Mouse (Mus musculus) heart, embryonic 14.5 days (tissue): ENCODE results near the gene Hnrnpa2b1. TPM values are rescaled to one million over a fixed set of nuclear protein-coding genes. Genes with fewer than 3 reads are reported as not detected.
A peak's percentile ranks its signal among the peaks of the same experiment; 100 is the strongest.

Source experiments
- ATAC-seq: fragments of 200-750 bp; cut with Nextera tagmentation; 2 replicates; pipeline ENCODE4 v1.8.0; 2017; ENCODE audit warnings: low read depth, moderate TSS enrichment; ENCODE audit not compliant: insufficient number of reproducible peaks, insufficient read depth, low FRiP score
- H3K27ac ChIP-seq, 2 experiments: fragments of 200-500 bp in 1 of 2; fragments of 300-500 bp in 1 of 2; sonication (generic) in 1 of 2; replicated peaks in 1 of 2; 2 replicates each; pipeline ENCODE4 v1.5.1; 2012 to 2014; ENCODE audit warnings: low read depth in 2 of 2, low read length in 2 of 2, control low read depth in 1 of 2, mild to moderate bottlenecking in 1 of 2, mixed read lengths in 1 of 2; ENCODE audit not compliant: control insufficient read depth in 1 of 2, insufficient read depth in 1 of 2
- H3K27me3 ChIP-seq: fragments of 300-500 bp; sonication (generic); 2 replicates; pipeline ENCODE4 v1.6.1; 2014; ENCODE audit warnings: mild to moderate bottlenecking, low read length, control low read depth; ENCODE audit not compliant: control insufficient read depth, insufficient read depth
- H3K36me3 ChIP-seq: fragments of 300-500 bp; sonication (generic); 2 replicates; pipeline ENCODE4 v1.6.1; 2014; ENCODE audit warnings: mild to moderate bottlenecking, control low read depth, low read length, mixed read lengths; ENCODE audit not compliant: control insufficient read depth, insufficient read depth
- H3K4me1 ChIP-seq, 2 experiments: fragments of 200-500 bp in 1 of 2; fragments of 300-500 bp in 1 of 2; sonication (generic) in 1 of 2; 2 replicates each; pipeline ENCODE4 v1.6.1; 2012 to 2014; ENCODE audit warnings: low read length in 2 of 2, control low read depth in 1 of 2, mixed read lengths in 1 of 2; ENCODE audit not compliant: control insufficient read depth in 2 of 2, insufficient read depth in 2 of 2
- H3K4me2 ChIP-seq: fragments of 300-500 bp; sonication (generic); 2 replicates; pipeline ENCODE4 v1.6.1; 2014; ENCODE audit warnings: mild to moderate bottlenecking, low read length
- H3K4me3 ChIP-seq, 2 experiments: fragments of 200-500 bp in 1 of 2; fragments of 300-500 bp in 1 of 2; sonication (generic) in 1 of 2; 2 replicates each; pipeline ENCODE4 v1.5.1; 2012 to 2014; ENCODE audit warnings: low read length in 2 of 2, mild to moderate bottlenecking in 2 of 2, control low read depth in 1 of 2, low read depth in 1 of 2, moderate library complexity in 1 of 2; ENCODE audit not compliant: control insufficient read depth in 1 of 2, insufficient read depth in 1 of 2
- H3K9ac ChIP-seq: fragments of 300-500 bp; sonication (generic); 2 replicates; pipeline ENCODE4 v1.6.1; 2014; ENCODE audit warnings: mild to moderate bottlenecking, low read length
- H3K9me3 ChIP-seq: fragments of 300-500 bp; sonication (generic); 2 replicates; pipeline ENCODE4 v1.6.1; 2016; ENCODE audit warnings: low read length, control low read depth; ENCODE audit not compliant: control insufficient read depth
- WGBS: fragments of 180-500 bp; shearing (Covaris S2); extraction: QIAGEN DNeasy Blood & Tissue Kit; methylation state at CpG from one replicate; pipeline ENCODE4 v1.1.7; 2014; 5-methylcytosine and 5-hydroxymethylcytosine counted together
- polyA plus RNA-seq: library from polyadenylated mRNA; unstranded; fragments of >200 nt; fragmentation: Nextera tagmentation; extraction: Ambion mirVana; gene quantifications from 2 replicates; pipeline ENCODE4 v1.2.1, GENCODE M21; 2014

Hnrnpa2b1 gene
- polyA plus RNA-seq, 1 experiment from 2014 or later, result 638 TPM

DNA sequence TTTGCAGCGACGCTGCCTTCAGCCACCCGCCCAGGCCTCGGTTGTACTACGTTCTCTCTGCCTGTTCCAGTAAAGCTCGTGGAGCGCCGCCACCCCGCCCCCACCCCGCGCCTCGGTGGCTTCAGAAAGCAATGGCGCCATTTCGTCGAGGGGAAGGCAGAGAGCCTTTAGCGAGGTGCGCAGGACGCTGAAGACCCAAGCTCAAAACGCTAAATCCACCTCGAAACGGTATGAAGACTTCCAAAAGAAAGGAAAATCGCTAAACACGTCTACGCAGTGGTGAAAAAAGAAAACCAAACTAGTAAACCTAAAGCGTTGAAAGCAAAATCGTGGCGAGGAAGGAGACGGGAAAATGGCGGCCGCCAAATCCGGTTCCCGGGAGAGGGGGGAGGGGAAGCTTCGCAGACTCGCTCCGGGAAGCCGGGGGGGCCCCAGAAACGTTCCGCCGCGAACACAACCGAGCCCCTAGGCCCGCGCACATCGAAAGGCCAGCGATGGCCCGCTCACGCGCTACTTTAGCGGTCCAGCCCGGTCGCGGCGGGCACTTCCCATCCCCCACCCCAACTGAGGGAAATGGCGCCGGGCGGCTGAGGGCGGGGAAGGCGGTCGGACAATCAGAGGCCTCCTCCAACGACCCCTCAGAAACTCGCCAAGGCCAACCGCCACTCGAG lies 668 bp downstream of the Hnrnpa2b1 start:
- ATAC-seq, result no peak
- no peaks in the 10 kb centered on the region for H3K9me3 ChIP-seq
- peaks cover 2 to 38% of the 10 kb centered on the region in 2 experiments for H3K4me1 ChIP-seq
- no peaks in the 10 kb centered on the region for H3K27me3 ChIP-seq
- H3K9ac ChIP-seq, result peak overlapping the region; percentile 100
- under 1% methylated on average over 63 of the region's 63 CpGs for whole genome bisulfite sequencing
- peak overlapping the region; percentile 80 for H3K4me2 ChIP-seq
- H3K4me3 ChIP-seq, result peak overlapping the region; percentile 64 to 92
- H3K27ac ChIP-seq, result peak overlapping the region; percentile 93 to 100
- peaks cover 61% of the 10 kb centered on the region for H3K36me3 ChIP-seq

DNA sequence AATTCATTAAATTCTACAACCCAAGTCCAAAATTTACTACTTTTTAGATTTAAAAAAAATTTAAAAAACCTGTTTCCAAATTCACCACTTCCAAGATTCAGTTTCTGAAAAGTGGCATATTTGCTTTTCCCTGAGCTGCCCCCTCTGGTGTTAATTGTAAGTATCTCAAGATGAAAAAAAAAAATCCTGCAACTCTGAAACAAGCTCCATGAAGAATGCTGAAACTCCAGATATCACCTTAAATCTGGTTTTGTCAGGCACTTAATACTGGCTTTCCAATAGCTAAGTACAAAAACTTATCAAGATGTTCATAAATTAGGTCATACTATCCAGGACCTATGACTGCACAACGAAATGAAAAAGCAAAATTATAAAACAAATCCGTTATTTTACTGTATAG lies 2.0 kb downstream of the Hnrnpa2b1 start:
- 1% methylated on average over 2 of the region's 2 CpGs for WGBS
- Histone ChIP-seq H3K27me3 (no peaks in the 10 kb centered on the region), H3K9me3 (no peaks in the 10 kb centered on the region), H3K9ac (peak overlapping the region; percentile 100), H3K27ac (no peak overlapping the region), H3K36me3 (peaks cover 60% of the 10 kb centered on the region), H3K4me3 (peak overlapping the region in 1 of 2 experiments; percentile 92; a peak in 3 of 4 replicates), H3K4me2 (peak overlapping the region; percentile 80), H3K4me1 (peaks cover 1 to 33% of the 10 kb centered on the region in 2 experiments)
- no peak for ATAC-seq

DNA sequence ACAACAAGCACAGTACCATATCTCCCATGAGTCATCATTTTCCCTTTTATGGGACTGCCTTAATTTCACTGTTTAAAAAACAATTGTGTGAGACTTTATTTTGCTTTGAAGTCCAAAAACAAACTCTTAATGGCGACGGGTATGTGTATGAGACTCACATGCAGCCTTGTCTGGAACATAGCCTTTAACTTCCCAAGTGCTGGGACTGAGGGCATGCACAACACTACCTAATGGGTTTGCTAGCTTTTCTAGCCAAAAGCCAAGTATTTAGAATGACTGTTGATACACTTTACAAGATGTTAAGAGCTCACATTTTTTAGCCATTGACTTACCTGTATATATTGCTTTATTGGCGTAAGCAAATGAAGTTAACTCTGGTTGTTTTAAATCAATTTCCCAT lies 9.3 kb downstream of the Hnrnpa2b1 start:
- no peak overlapping the region for H3K4me3 ChIP-seq
- H3K9ac ChIP-seq, result no peak overlapping the region
- no peak for ATAC-seq
- peaks cover 75% of the 10 kb centered on the region for H3K36me3 ChIP-seq
- H3K27me3 ChIP-seq, result no peaks in the 10 kb centered on the region
- H3K9me3 ChIP-seq, result no peaks in the 10 kb centered on the region
- peaks cover 0 to 7% of the 10 kb centered on the region in 2 experiments; a peak in 1 of 4 replicates for H3K4me1 ChIP-seq
- WGBS, result 89% methylated on average over 3 of the region's 3 CpGs
- H3K27ac ChIP-seq, result no peak overlapping the region
- H3K4me2 ChIP-seq, result no peak overlapping the region

DNA sequence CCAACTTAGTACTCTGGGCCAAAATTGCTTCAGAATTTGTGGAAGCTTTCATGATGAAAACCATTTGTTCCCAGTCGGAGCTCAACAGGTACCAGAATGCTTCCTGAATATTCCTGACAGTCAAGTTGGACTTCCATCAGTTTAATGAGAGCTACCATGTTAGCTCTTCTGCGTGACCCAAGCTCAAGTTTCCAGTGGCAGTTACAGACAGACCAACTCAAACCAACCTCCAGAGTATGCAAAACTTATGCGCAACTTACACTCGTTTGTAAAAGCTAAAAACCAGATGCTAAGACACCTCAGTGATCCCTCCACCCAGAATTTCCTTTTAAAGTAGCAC lies 9.7 kb downstream of the Hnrnpa2b1 start:
- no peak overlapping the region for H3K9ac ChIP-seq
- no peaks in the 10 kb centered on the region for H3K27me3 ChIP-seq
- H3K9me3 ChIP-seq, result no peaks in the 10 kb centered on the region
- no peak for ATAC-seq
- H3K4me2 ChIP-seq, result no peak overlapping the region
- no peak overlapping the region for H3K27ac ChIP-seq
- no peak overlapping the region for H3K4me3 ChIP-seq
- 75% methylated on average over 4 of the region's 4 CpGs for WGBS
- peaks cover 0 to 3% of the 10 kb centered on the region in 2 experiments; a peak in 1 of 4 replicates for H3K4me1 ChIP-seq
- H3K36me3 ChIP-seq, result peaks cover 71% of the 10 kb centered on the region

DNA sequence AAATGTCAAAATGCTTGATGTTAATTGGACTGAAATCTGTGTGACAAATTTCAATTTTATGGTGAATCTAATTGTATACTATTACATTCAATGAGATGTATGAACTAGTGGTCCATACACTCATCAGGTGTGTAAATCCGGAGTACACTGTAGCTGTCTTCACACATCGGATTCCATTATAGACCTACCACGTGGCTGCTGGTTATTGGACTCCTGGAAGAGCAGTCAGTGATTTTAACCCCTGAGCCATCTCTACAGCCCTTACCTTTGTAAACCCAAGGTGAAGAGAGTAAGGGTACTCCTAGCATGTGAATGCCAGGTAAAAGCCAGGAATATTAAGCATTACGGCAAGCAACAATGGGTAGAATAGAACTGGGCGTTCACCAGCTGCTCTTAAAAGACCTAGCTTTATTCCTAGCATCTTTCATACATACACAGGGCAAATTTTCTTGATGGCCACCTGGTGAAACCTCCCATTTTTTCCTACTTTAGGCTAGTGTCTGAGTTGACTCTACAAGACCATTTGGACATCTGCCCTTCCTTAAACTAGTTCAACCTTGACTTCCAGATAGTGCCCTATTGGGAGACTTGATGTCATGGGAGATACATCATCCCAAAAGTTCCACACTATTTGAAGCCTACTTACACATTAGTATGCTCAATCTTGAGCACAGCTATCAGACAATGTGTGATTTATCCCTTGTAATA lies 10.2 kb downstream of the Hnrnpa2b1 start:
- 49% methylated on average over 5 of the region's 5 CpGs for WGBS
- Histone ChIP-seq H3K27ac (no peak overlapping the region), H3K4me3 (no peak overlapping the region), H3K36me3 (peaks cover 66% of the 10 kb centered on the region), H3K9me3 (no peaks in the 10 kb centered on the region), H3K27me3 (no peaks in the 10 kb centered on the region), H3K4me2 (no peak overlapping the region), H3K9ac (no peak overlapping the region), H3K4me1 (peaks cover 0 to 3% of the 10 kb centered on the region in 2 experiments; a peak in 1 of 4 replicates)
- ATAC-seq, result no peak

DNA sequence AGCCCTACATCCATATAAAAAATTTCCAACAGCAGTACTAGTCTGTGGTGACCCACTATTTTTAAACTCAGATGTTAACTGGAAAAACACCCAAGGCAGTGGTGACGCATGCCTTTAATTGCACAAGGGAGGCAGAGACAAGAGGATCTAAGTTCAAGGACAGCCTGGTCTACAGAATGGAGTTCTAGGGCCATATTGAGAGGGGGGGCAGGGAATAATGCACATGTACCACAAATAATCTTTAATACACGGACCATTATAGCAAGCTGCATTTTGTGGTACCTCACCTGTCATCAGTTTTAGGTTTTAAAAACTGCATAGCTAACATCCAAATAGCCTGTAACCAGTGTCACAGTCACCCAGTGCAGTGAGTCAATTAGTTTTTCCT lies 10.8 kb downstream of the Hnrnpa2b1 start:
- no peaks in the 10 kb centered on the region for H3K27me3 ChIP-seq
- peaks cover 0 to 3% of the 10 kb centered on the region in 2 experiments; a peak in 1 of 4 replicates for H3K4me1 ChIP-seq
- H3K9ac ChIP-seq, result no peak overlapping the region
- no peaks in the 10 kb centered on the region for H3K9me3 ChIP-seq
- H3K4me2 ChIP-seq, result no peak overlapping the region
- H3K4me3 ChIP-seq, result no peak overlapping the region
- WGBS, result 47% methylated on average over 2 of the region's 2 CpGs
- no peak for ATAC-seq
- H3K27ac ChIP-seq, result 0 out of 4 replicates have a peak overlapping the region, but pooled peaks of 1 of the 2 experiments have one; percentile 11
- H3K36me3 ChIP-seq, result peaks cover 61% of the 10 kb centered on the region

DNA sequence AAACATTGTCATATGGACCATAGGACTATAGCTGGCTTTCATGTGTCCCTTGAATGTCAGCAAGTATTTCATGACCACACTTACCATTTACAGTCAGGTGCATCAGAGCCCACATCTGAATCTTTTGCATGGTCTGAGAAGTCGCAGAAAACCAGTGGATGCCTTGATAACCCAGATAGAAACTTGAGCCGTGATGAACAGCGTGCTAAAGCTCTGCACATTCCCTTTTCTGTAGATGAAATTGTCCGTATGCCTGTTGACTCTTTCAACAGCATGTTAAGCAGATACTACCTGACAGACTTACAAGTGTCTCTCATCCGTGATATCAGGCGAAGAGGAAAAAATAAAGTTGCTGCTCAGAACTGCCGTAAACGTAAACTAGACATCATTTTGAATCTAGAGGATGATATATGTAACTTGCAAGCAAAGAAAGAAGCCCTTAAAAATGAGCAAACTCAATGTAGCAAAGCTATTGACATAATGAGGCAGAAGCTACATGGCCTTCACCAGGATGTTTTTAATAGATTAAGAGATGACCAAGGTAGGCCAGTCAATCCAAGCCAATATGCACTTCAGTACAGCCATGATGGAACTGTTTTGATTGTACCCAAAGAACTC lies 11.8 kb downstream of the Hnrnpa2b1 start:
- Histone ChIP-seq H3K4me2 (no peak overlapping the region), H3K27ac (no peak overlapping the region; a peak in 1 of 4 replicates), H3K27me3 (no peaks in the 10 kb centered on the region), H3K9ac (no peak overlapping the region), H3K36me3 (peaks cover 50% of the 10 kb centered on the region), H3K4me1 (no peaks in the 10 kb centered on the region), H3K4me3 (no peak overlapping the region), H3K9me3 (no peaks in the 10 kb centered on the region)
- no peak for ATAC-seq
- WGBS, result 66% methylated on average over 8 of the region's 8 CpGs
